Mouse (Mus musculus): ENCODE results near the gene Fam78a.

DNA sequence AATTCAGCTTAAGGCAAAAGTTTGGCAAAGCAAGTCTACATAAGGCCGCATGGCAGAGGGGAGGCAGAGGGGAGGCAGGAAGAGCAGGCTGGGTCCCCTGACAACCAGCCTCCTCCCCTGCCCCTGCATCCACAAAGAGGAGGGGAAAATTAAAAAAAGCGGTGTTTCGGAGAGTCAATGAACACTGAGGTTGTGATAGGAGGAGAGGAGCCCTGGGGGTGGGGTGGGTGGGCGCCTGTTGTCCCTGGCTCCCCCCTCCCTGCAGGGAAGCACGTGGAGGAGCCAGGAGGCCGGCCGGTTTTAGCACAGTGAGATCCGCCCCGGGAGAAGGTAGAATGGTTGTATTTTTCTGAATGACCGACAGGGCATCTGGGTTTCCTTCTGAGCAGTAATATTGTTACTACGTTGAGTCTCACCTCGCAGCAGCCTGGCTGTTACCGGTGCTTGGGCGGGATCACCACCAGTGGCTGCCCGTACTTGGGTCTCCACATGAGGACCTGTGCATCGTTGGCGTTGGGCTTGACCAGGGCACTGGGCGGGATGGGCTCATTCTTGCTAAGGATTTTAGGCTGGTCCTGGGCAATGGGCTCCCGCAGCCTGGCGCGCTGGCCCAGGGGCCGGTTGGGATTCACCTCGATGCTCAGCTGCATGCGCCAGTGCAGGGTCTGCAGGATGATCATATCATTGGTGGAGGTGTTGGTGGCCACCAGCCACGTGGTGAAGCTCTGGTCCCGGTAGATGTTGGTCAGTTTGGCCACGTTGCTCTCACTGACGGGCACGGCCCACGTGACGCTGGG is 15.6 kb downstream of the Fam78a start:
- TF ChIP-seq CTCF (IDR thresholded peaks at IDR 0.05; ENCODE audit: control insufficient read depth, insufficient read depth, low read length) = no peak
- no peak for TF ChIP-seq POLR2A (IDR thresholded peaks at IDR 0.05; ENCODE audit: borderline replicate concordance, control insufficient read depth, low read depth, low read length)
